Mouse (Mus musculus) E14TG2a.4 (cell line): ENCODE results near the gene Iqcf4.

ENCODE experiments used
- H3K27me3 ChIP-seq: 2 replicates; pipeline ENCODE4 v1.6.1; 2014; ENCODE audit warnings: low read length, control low read depth; ENCODE audit not compliant: insufficient read depth
- H3K36me3 ChIP-seq: 2 replicates; pipeline ENCODE4 v1.6.1; 2014; ENCODE audit warnings: low read length, control low read depth; ENCODE audit not compliant: insufficient read depth
- H3K4me1 ChIP-seq: replicated peaks from 2 replicates; pipeline ENCODE4 v1.6.1; 2014; ENCODE audit warnings: low read depth, low read length, control low read depth
- H3K4me3 ChIP-seq: replicated peaks from 2 replicates; pipeline ENCODE4 v1.5.1; 2014; ENCODE audit warnings: mild to moderate bottlenecking, low read length
- H3K9me3 ChIP-seq: 2 replicates; pipeline ENCODE4 v1.6.1; 2014; ENCODE audit warnings: low read length, control low read depth
- CTCF ChIP-seq: conservative IDR thresholded peaks from 2 replicates; pipeline ENCODE4 v1.5.1; 2014; ENCODE audit warnings: low read length
- NANOG ChIP-seq: IDR thresholded peaks from 2 replicates; pipeline ENCODE4 v1.6.1; 2014; ENCODE audit warnings: borderline replicate concordance, low read length, mixed read lengths
- POU5F1 ChIP-seq: IDR thresholded peaks from 2 replicates; pipeline ENCODE4 v1.6.1; 2014; ENCODE audit warnings: low read length, borderline replicate concordance

The Iqcf4 gene

GRCm38 (mm10) chr9:106592158-106592557 lies 21.4 kb upstream of the Iqcf4 start:
- Histone ChIP-seq H3K4me1 (no peaks in the 10 kb centered on the region), H3K4me3 (no peak overlapping the region), H3K36me3 (no peaks in the 10 kb centered on the region), H3K27me3 (0 out of 2 replicates have a peak, but pooled peaks cover 1% of the 10 kb centered on the region), H3K9me3 (no peaks in the 10 kb centered on the region)
- TF ChIP-seq POU5F1 (no peak), NANOG (no peak)

- no peaks in the 10 kb centered on the region for H3K9me3 ChIP-seq
- TF ChIP-seq POU5F1 (no peak), NANOG (no peak), CTCF (no peak)
- H3K36me3 ChIP-seq: no peaks in the 10 kb centered on the region
- peaks cover 2% of the 10 kb centered on the region; the same call in 1 of the 2 replicates for H3K27me3 ChIP-seq
- no peak overlapping the region for H3K4me3 ChIP-seq
- no peaks in the 10 kb centered on the region for H3K4me1 ChIP-seq
Measured at GRCm38 (mm10) chr9:106582552-106582951, 11.8 kb upstream of the Iqcf4 start.

- Histone ChIP-seq H3K9me3 (0 out of 2 replicates have a peak, but pooled peaks cover 8% of the 10 kb centered on the region), H3K36me3 (no peaks in the 10 kb centered on the region), H3K4me3 (no peak overlapping the region), H3K27me3 (peaks cover 2% of the 10 kb centered on the region; the same call in 1 of the 2 replicates), H3K4me1 (no peaks in the 10 kb centered on the region)
- TF ChIP-seq NANOG (no peak), CTCF (no peak), POU5F1 (no peak)
Measured at GRCm38 (mm10) chr9:106580016-106580415, 9.2 kb upstream of the Iqcf4 start.

GRCm38 (mm10) chr9:106576112-106576511 lies 5.3 kb upstream of the Iqcf4 start:
- Histone ChIP-seq H3K9me3 (0 out of 2 replicates have a peak, but pooled peaks cover 8% of the 10 kb centered on the region), H3K27me3 (peaks cover 7% of the 10 kb centered on the region; the same call in 1 of the 2 replicates), H3K4me3 (no peak overlapping the region), H3K4me1 (peaks cover 3% of the 10 kb centered on the region; the same call in 1 of the 2 replicates), H3K36me3 (no peaks in the 10 kb centered on the region)
- no peak for TF ChIP-seq NANOG
- TF ChIP-seq CTCF: no peak
- TF ChIP-seq POU5F1: no peak

- H3K36me3 ChIP-seq: no peaks in the 10 kb centered on the region
- H3K9me3 ChIP-seq: 0 out of 2 replicates have a peak, but pooled peaks cover 8% of the 10 kb centered on the region
- H3K4me1 ChIP-seq: peaks cover 3% of the 10 kb centered on the region; the same call in 1 of the 2 replicates
- H3K4me3 ChIP-seq: no peak overlapping the region
- 0 out of 2 replicates have a peak, but pooled peaks cover 5% of the 10 kb centered on the region for H3K27me3 ChIP-seq
- no peak for TF ChIP-seq NANOG
- TF ChIP-seq POU5F1: no peak
- TF ChIP-seq CTCF: no peak
Measured at GRCm38 (mm10) chr9:106573366-106573765, 2.6 kb upstream of the Iqcf4 start.

- TF ChIP-seq CTCF: no peak
- TF ChIP-seq POU5F1: no peak
- TF ChIP-seq NANOG: no peak
- no peaks in the 10 kb centered on the region for H3K36me3 ChIP-seq
- peaks cover 3% of the 10 kb centered on the region; the same call in 1 of the 2 replicates for H3K4me1 ChIP-seq
- no peak overlapping the region for H3K4me3 ChIP-seq
- 0 out of 2 replicates have a peak, but pooled peaks cover 8% of the 10 kb centered on the region for H3K9me3 ChIP-seq
- H3K27me3 ChIP-seq: 0 out of 2 replicates have a peak, but pooled peaks cover 5% of the 10 kb centered on the region
Measured at GRCm38 (mm10) chr9:106572186-106572585, 1.4 kb upstream of the Iqcf4 start.

- no peaks in the 10 kb centered on the region for H3K9me3 ChIP-seq
- no peaks in the 10 kb centered on the region for H3K27me3 ChIP-seq
- peaks cover 28% of the 10 kb centered on the region for H3K4me1 ChIP-seq
- TF ChIP-seq NANOG: no peak
- TF ChIP-seq POU5F1: no peak
- TF ChIP-seq CTCF: no peak
- H3K4me3 ChIP-seq: peak overlapping the region; percentile 26; the same call in 1 of the 2 replicates
- H3K36me3 ChIP-seq: no peaks in the 10 kb centered on the region
Measured at GRCm38 (mm10) chr9:106566437-106566836, 4.4 kb downstream of the Iqcf4 start.

GRCm38 (mm10) chr9:106564025-106564424 lies 6.8 kb downstream of the Iqcf4 start:
- Histone ChIP-seq H3K9me3 (no peaks in the 10 kb centered on the region), H3K27me3 (no peaks in the 10 kb centered on the region), H3K4me3 (no peak overlapping the region), H3K4me1 (peaks cover 38% of the 10 kb centered on the region), H3K36me3 (no peaks in the 10 kb centered on the region)
- no peak for TF ChIP-seq POU5F1
- no peak for TF ChIP-seq CTCF
- no peak for TF ChIP-seq NANOG

- no peaks in the 10 kb centered on the region for H3K9me3 ChIP-seq
- H3K36me3 ChIP-seq: no peaks in the 10 kb centered on the region
- H3K4me3 ChIP-seq: no peak overlapping the region
- H3K4me1 ChIP-seq: peaks cover 38% of the 10 kb centered on the region
- TF ChIP-seq CTCF (no peak), NANOG (no peak), POU5F1 (no peak)
- no peaks in the 10 kb centered on the region for H3K27me3 ChIP-seq
Measured at GRCm38 (mm10) chr9:106562291-106562690, 8.5 kb downstream of the Iqcf4 start.
